Mouse (Mus musculus): ENCODE data around the gene Fem1b. TPM values are rescaled to one million over a fixed set of nuclear protein-coding genes. Genes with fewer than 3 reads are reported as not detected.
"Not testable (repeated sequence)": the region's sequence is repeated elsewhere in the genome, so short reads cannot be mapped to it uniquely, and the experiment has no call there.

The Fem1b gene
- polyA plus RNA-seq (2014; fragmentation: Nextera tagmentation; extraction: Ambion mirVana) = 30.6 TPM in 2 replicates

DNA sequence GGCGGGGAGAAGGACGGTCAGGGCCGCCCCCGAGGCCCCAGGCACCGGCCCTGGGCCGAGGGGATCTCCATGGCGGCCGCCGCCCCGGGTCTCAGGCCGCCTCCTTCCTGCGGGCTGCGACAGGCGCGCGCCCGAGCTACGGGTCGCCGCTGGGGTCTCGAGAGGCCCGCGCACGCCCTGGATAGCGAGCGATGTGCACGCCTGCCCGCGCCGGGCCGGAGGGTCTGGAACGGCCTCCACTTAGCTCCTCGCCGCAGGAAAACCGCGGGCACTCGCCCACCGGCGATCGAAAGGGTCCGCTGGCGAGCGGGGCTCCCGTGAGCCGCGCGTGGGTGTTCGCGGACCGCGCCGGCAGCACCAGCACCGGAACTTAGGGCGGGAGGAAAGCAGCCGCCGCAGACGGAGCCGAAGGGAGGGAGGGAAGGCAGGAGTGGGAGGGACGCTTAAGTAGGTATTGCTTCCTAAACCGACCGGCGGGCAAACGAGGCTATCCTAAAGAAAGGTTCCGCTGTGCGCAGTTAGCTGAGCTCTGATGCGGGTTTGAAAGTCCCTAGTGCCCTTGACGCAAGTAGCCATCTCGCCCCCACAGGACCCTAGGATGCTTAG is at the start of gene Fem1b:
Gene Fem1b, minus strand, starts transcription at position 419 of the 606 bp plus-strand sequence.
- Histone ChIP-seq H3K4me2 (replicated peaks; ENCODE audit: low read depth, low read length) (peak within 1 kb of the TSS; percentile 95), H3K9me3 (ENCODE audit: control insufficient read depth, low read depth, low read length) (no peaks in the 10 kb centered on the region), H3K4me1 (ENCODE audit: control insufficient read depth, insufficient read depth, low read length) (peaks cover 20% of the 10 kb centered on the region), H3K9ac (replicated peaks; ENCODE audit: low read depth, low read length) (peak within 1 kb of the TSS; percentile 87), H3K27ac (ENCODE audit: low read length) (peak within 1 kb of the TSS; percentile 96), H3K27me3 (ENCODE audit: control insufficient read depth, insufficient read depth, low read length) (no peaks in the 10 kb centered on the region), H3K36me3 (ENCODE audit: control insufficient read depth, insufficient read depth, low read length) (no peaks in the 10 kb centered on the region), H3K4me3 (ENCODE audit: low read depth, low read length) (peak within 1 kb of the TSS; percentile 99)
- under 1% methylated on average over 54 of the region's 68 CpGs for WGBS
- ATAC-seq (ENCODE audit: insufficient number of reproducible peaks, insufficient read depth, low FRiP score, low read depth) = peak; percentile 89

DNA sequence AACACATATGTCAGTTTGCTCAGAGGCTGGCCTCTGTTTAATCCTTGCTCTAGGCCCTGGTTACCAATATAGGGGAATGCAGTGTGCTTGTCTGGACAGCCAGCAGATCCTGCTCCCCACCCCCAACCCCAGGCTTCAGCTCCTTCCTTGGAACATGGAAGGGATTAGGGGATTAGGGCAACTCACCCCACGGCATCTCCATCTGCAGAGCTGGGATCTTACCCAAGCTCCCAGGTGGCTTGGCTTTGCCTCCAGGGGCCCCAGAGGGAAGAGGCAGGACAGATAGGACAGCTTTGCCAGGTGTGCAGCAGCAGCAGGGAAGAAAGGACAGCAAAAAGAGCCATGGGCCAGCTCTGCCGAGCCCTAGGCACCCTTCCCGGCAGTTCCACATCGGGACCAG is 49.1 kb upstream of the Fem1b start:
- Histone ChIP-seq H3K36me3 (ENCODE audit: control insufficient read depth, insufficient read depth, low read length) (no peaks in the 10 kb centered on the region), H3K9me3 (ENCODE audit: control insufficient read depth, low read depth, low read length) (no peaks in the 10 kb centered on the region), H3K27ac (ENCODE audit: low read length) (no peak overlapping the region), H3K4me2 (replicated peaks; ENCODE audit: low read depth, low read length) (no peak overlapping the region), H3K27me3 (ENCODE audit: control insufficient read depth, insufficient read depth, low read length) (no peaks in the 10 kb centered on the region), H3K4me3 (ENCODE audit: low read depth, low read length) (no peak overlapping the region), H3K4me1 (ENCODE audit: control insufficient read depth, insufficient read depth, low read length) (peaks cover 27% of the 10 kb centered on the region), H3K9ac (replicated peaks; ENCODE audit: low read depth, low read length) (no peak overlapping the region)
- WGBS = 59% methylated on average over 4 of the region's 4 CpGs
- no peak for ATAC-seq (ENCODE audit: insufficient number of reproducible peaks, insufficient read depth, low FRiP score, low read depth)

DNA sequence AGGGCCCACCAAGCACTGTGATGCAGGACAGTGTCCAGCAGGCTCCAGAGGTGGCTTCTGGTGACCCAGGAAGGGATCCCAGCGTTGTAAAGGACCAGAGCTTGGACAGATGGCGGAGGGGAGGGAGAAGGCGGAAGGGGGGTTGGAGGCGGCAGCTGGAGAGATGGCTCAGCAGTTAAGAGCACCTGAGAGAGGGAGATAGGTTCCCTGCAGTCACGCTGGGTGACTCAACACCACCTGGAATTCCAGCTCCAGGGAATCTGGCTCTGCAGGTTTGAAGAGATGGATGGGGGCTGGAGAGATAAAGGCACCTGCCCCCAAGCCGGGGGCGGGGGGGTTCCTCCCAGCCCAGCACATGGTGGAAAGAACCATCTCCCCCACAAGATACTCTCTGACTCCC is 48.4 kb upstream of the Fem1b start:
- not testable (repeated sequence) for H3K27ac ChIP-seq (ENCODE audit: low read length); H3K27me3 ChIP-seq (ENCODE audit: control insufficient read depth, insufficient read depth, low read length); H3K36me3 ChIP-seq (ENCODE audit: control insufficient read depth, insufficient read depth, low read length); ATAC-seq (ENCODE audit: insufficient number of reproducible peaks, insufficient read depth, low FRiP score, low read depth); H3K4me3 ChIP-seq (ENCODE audit: low read depth, low read length); H3K9ac ChIP-seq (replicated peaks; ENCODE audit: low read depth, low read length); H3K9me3 ChIP-seq (ENCODE audit: control insufficient read depth, low read depth, low read length); H3K4me2 ChIP-seq (replicated peaks; ENCODE audit: low read depth, low read length)
- WGBS = 35% methylated on average over 6 of the region's 7 CpGs
- H3K4me1 ChIP-seq (ENCODE audit: control insufficient read depth, insufficient read depth, low read length) = peaks cover 27% of the 10 kb centered on the region

DNA sequence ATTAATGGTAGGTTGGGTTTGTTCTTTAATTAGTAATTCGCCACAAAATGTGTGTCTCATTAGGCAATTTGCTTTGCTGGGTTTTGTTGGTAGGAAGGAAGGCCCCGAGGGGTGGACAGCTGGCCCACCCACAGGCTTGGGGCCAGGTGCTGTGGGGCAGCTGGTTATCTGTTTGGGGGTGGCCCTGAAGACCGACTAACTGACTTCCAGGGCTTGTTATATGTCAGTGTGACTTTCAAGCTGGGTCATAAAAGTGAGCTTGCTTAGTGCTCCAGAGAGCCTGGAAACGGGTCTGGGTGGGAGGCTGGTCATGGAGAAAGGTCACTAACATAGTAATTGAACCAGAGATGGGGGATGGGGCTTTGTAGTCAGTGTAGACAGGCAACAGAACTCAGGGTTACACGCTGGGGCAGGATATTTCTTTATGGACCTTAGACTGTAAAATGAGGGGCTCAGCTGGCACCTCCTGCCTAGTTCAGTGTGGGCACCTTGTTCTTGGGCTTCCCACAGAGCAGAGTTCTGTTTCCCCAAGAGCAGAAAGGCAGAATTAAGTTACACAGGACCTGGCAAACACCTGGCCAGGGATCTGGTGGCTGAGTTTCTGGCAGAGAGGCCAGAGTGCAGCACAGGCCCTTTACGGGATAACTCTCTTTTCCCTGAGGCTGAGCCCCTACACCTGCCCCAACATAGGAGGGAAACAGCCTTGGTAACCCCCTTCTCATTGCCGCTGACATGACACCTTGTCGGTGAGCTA is 46.7 kb upstream of the Fem1b start:
- H3K4me3 ChIP-seq (ENCODE audit: low read depth, low read length) = peak overlapping the region; percentile 17
- no peaks in the 10 kb centered on the region for H3K27me3 ChIP-seq (ENCODE audit: control insufficient read depth, insufficient read depth, low read length)
- H3K4me1 ChIP-seq (ENCODE audit: control insufficient read depth, insufficient read depth, low read length) = peaks cover 37% of the 10 kb centered on the region
- H3K9ac ChIP-seq (replicated peaks; ENCODE audit: low read depth, low read length) = 0 out of 2 replicates have a peak overlapping the region, but pooled peaks have one; percentile 3
- ATAC-seq (ENCODE audit: insufficient number of reproducible peaks, insufficient read depth, low FRiP score, low read depth) = no peak; the same call in 1 of the 2 replicates
- peak overlapping the region; percentile 43 for H3K4me2 ChIP-seq (replicated peaks; ENCODE audit: low read depth, low read length)
- H3K36me3 ChIP-seq (ENCODE audit: control insufficient read depth, insufficient read depth, low read length) = no peaks in the 10 kb centered on the region
- H3K27ac ChIP-seq (ENCODE audit: low read length) = peak overlapping the region; percentile 84
- no peaks in the 10 kb centered on the region for H3K9me3 ChIP-seq (ENCODE audit: control insufficient read depth, low read depth, low read length)
- WGBS = 44% methylated on average over 8 of the region's 8 CpGs

DNA sequence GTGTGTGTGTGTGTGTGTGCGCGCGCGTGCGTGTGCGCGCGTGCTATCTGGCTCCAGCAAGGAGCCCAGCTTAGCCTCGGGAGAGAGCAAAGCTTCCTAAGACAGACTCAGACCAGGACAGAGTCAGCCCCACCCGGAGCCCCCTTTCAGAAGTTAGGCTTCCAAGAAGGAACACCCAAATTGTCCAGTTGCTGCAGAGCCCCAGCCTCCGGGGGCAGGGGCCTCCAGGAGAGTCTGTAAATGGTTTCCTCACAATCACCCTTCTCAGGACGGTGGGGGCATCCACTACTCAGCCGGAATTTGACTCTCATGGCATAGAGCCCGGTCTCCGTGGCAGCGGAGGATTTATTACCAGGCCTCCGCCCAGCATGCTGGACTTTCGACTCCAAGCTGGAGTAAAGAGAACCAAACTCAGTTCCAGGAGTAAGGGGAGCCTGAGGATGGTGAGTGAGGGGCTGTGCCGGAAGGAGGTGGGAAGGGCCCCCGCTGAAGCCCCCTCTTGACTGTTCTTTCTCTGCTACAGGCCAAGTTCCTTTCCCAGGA is 46.1 kb upstream of the Fem1b start, which contains the start of gene Calml4:
Gene Calml4, plus strand, starts transcription at position 362 of the 543 bp plus-strand sequence.
- Histone ChIP-seq H3K9me3 (ENCODE audit: control insufficient read depth, low read depth, low read length) (no peaks in the 10 kb centered on the region), H3K4me3 (ENCODE audit: low read depth, low read length) (peak within 1 kb of the TSS; percentile 17), H3K4me2 (replicated peaks; ENCODE audit: low read depth, low read length) (peak within 1 kb of the TSS; percentile 43), H3K36me3 (ENCODE audit: control insufficient read depth, insufficient read depth, low read length) (no peaks in the 10 kb centered on the region), H3K27me3 (ENCODE audit: control insufficient read depth, insufficient read depth, low read length) (no peaks in the 10 kb centered on the region), H3K27ac (ENCODE audit: low read length) (peak within 1 kb of the TSS; percentile 84), H3K9ac (replicated peaks; ENCODE audit: low read depth, low read length) (0 out of 2 replicates have a peak within 1 kb of the TSS, but pooled peaks have one; percentile 3), H3K4me1 (ENCODE audit: control insufficient read depth, insufficient read depth, low read length) (peaks cover 37% of the 10 kb centered on the region)
- WGBS = 32% methylated on average over 20 of the region's 20 CpGs
- peak; percentile 70 for ATAC-seq (ENCODE audit: insufficient number of reproducible peaks, insufficient read depth, low FRiP score, low read depth)

DNA sequence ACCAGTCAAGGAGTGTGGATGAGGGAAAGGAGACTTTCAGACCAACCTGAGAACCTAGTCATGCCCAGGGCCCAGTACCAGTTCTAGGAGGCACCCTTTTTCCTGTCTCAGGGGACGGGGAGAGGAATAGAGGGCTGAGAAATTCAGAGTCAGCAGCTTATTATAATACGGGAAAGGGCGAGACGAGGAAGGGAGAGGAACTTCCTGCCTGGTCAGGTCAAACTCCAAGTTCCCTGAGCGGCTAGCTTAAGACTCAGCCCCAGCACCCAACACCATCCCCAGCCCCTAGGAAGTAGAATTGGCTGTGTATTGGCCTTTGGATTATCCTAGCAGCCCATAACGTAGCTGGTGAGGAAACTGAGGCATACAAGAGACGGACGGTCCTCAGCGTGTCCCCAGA is 45.5 kb upstream of the Fem1b start:
- no peaks in the 10 kb centered on the region for H3K36me3 ChIP-seq (ENCODE audit: control insufficient read depth, insufficient read depth, low read length)
- H3K4me3 ChIP-seq (ENCODE audit: low read depth, low read length) = no peak overlapping the region
- peak overlapping the region; percentile 43; the same call in 1 of the 2 replicates for H3K4me2 ChIP-seq (replicated peaks; ENCODE audit: low read depth, low read length)
- 0 out of 2 replicates have a peak overlapping the region, but pooled peaks have one; percentile 3 for H3K9ac ChIP-seq (replicated peaks; ENCODE audit: low read depth, low read length)
- ATAC-seq (ENCODE audit: insufficient number of reproducible peaks, insufficient read depth, low FRiP score, low read depth) = no peak
- no peaks in the 10 kb centered on the region for H3K9me3 ChIP-seq (ENCODE audit: control insufficient read depth, low read depth, low read length)
- no peaks in the 10 kb centered on the region for H3K27me3 ChIP-seq (ENCODE audit: control insufficient read depth, insufficient read depth, low read length)
- H3K4me1 ChIP-seq (ENCODE audit: control insufficient read depth, insufficient read depth, low read length) = peaks cover 37% of the 10 kb centered on the region
- peak overlapping the region; percentile 58; the same call in 1 of the 2 replicates for H3K27ac ChIP-seq (ENCODE audit: low read length)
- 62% methylated on average over 9 of the region's 9 CpGs for WGBS

DNA sequence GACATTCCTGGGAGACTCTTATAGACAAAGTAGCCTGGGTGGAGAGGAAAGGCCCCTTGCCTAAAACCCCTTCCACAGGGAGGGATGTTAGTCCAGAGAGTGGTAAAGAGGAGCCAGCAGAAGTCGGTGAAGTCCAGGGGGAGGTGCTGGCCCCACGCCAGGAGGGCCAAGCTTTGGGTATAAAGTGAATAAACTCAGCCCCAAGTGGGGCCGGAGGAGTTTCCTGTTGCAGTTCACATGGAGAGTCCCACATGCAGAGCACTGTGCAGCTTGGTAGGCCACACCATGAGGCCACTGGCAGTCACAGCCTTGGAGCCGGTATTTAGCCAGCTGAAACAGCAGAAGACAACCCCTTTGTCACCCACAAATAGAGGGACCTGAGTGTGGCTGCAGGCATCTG is 42.7 kb upstream of the Fem1b start:
- peak overlapping the region; percentile 33; the same call in 1 of the 2 replicates for H3K27ac ChIP-seq (ENCODE audit: low read length)

DNA sequence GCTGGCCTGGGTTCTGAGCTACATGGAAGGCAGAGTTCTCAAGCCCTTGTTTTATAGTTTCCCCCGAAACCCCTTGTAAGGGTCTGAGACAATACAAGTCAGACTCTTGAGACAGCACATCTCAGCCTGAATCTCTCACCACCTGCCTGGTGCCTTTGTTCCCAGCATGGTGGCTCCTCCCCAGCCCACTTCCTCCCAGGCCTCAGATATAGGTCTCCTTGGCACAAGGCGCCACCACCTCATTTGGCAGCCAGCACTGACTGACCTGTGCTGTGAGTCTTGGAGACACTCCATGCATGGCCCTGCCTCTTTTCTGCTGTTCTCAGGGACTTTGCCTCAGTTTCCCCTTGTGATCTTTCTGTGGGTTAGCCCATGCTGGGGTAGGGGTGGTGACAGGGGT is 39.8 kb upstream of the Fem1b start:
- 90% methylated on average over 2 of the region's 2 CpGs for WGBS
- ATAC-seq (ENCODE audit: insufficient number of reproducible peaks, insufficient read depth, low FRiP score, low read depth) = no peak

More for the DNA sequence above, 42.7 kb upstream of the Fem1b start:
- peaks cover 32% of the 10 kb centered on the region for H3K4me1 ChIP-seq (ENCODE audit: control insufficient read depth, insufficient read depth, low read length)
- no peaks in the 10 kb centered on the region for H3K9me3 ChIP-seq (ENCODE audit: control insufficient read depth, low read depth, low read length)
- ATAC-seq (ENCODE audit: insufficient number of reproducible peaks, insufficient read depth, low FRiP score, low read depth) = no peak
- peaks cover 13% of the 10 kb centered on the region for H3K36me3 ChIP-seq (ENCODE audit: control insufficient read depth, insufficient read depth, low read length)
- no peaks in the 10 kb centered on the region for H3K27me3 ChIP-seq (ENCODE audit: control insufficient read depth, insufficient read depth, low read length)
- no peak overlapping the region for H3K9ac ChIP-seq (replicated peaks; ENCODE audit: low read depth, low read length)
- 22% methylated on average over 4 of the region's 4 CpGs for WGBS
- H3K4me2 ChIP-seq (replicated peaks; ENCODE audit: low read depth, low read length) = no peak overlapping the region
- H3K4me3 ChIP-seq (ENCODE audit: low read depth, low read length) = no peak overlapping the region

More for the DNA sequence above, 39.8 kb upstream of the Fem1b start:
- peaks cover 10% of the 10 kb centered on the region for H3K4me1 ChIP-seq (ENCODE audit: control insufficient read depth, insufficient read depth, low read length)
- H3K27ac ChIP-seq (ENCODE audit: low read length) = no peak overlapping the region
- H3K27me3 ChIP-seq (ENCODE audit: control insufficient read depth, insufficient read depth, low read length) = no peaks in the 10 kb centered on the region
- H3K4me2 ChIP-seq (replicated peaks; ENCODE audit: low read depth, low read length) = no peak overlapping the region
- no peak overlapping the region for H3K4me3 ChIP-seq (ENCODE audit: low read depth, low read length)
- no peak overlapping the region for H3K9ac ChIP-seq (replicated peaks; ENCODE audit: low read depth, low read length)
- peaks cover 16% of the 10 kb centered on the region for H3K36me3 ChIP-seq (ENCODE audit: control insufficient read depth, insufficient read depth, low read length)
- no peaks in the 10 kb centered on the region for H3K9me3 ChIP-seq (ENCODE audit: control insufficient read depth, low read depth, low read length)
